Mouse (Mus musculus): ENCODE results near the gene Foxd3. TPM values are rescaled to one million over a fixed set of nuclear protein-coding genes. Genes with fewer than 3 reads are reported as not detected.

The Foxd3 gene
- polyA plus RNA-seq, 1 experiment from 2014 or later = 0.65 TPM

GRCm38 (mm10) chr4:99654621-99655296 lies 1.3 kb upstream of the Foxd3 start:
- Histone ChIP-seq H3K9ac (ENCODE audit: low read length) (no peak overlapping the region), H3K4me1 (replicated peaks; ENCODE audit: control insufficient read depth, insufficient read depth) (peaks cover 2% of the 10 kb centered on the region; the same call in 1 of the 2 replicates), H3K4me2 (replicated peaks; ENCODE audit: low read depth) (no peak overlapping the region), H3K27me3 (ENCODE audit: control insufficient read depth, insufficient read depth, low read length) (peaks cover 44% of the 10 kb centered on the region), H3K9me3 (ENCODE audit: control insufficient read depth, low read length) (no peaks in the 10 kb centered on the region), H3K4me3 (ENCODE audit: low read depth, low read length) (0 out of 2 replicates have a peak overlapping the region, but pooled peaks have one; percentile 4), H3K36me3 (ENCODE audit: control insufficient read depth, insufficient read depth, low read length) (no peaks in the 10 kb centered on the region), H3K27ac (replicated peaks) (no peak overlapping the region)
- 4% methylated on average over 27 of the region's 27 CpGs for WGBS
- TF ChIP-seq EP300 (optimal IDR thresholded peaks at IDR 0.05) = no peak
- no peak for TF ChIP-seq CTCF (IDR thresholded peaks at IDR 0.05; ENCODE audit: low read depth)
- DNase-seq (ENCODE audit: low spot score) (no peak), ATAC-seq (ENCODE audit: low FRiP score, low TSS enrichment) (no peak)

- peak overlapping the region; percentile 37 for H3K4me3 ChIP-seq (ENCODE audit: low read depth, low read length)
- TF ChIP-seq EP300 (optimal IDR thresholded peaks at IDR 0.05) (no peak), CTCF (IDR thresholded peaks at IDR 0.05; ENCODE audit: low read depth) (peak; percentile 12; the same call in 1 of the 2 replicates)
- DNase-seq (ENCODE audit: low spot score) = peak; percentile 32
- peaks cover 2% of the 10 kb centered on the region; the same call in 1 of the 2 replicates for H3K4me1 ChIP-seq (replicated peaks; ENCODE audit: control insufficient read depth, insufficient read depth)
- WGBS = under 1% methylated on average over 85 of the region's 92 CpGs
- no peaks in the 10 kb centered on the region for H3K36me3 ChIP-seq (ENCODE audit: control insufficient read depth, insufficient read depth, low read length)
- H3K4me2 ChIP-seq (replicated peaks; ENCODE audit: low read depth) = peak overlapping the region; percentile 48
- 0 out of 2 replicates have a peak overlapping the region, but pooled peaks have one; percentile 8 for H3K27ac ChIP-seq (replicated peaks)
- no peak overlapping the region; the same call in 1 of the 2 replicates for H3K9ac ChIP-seq (ENCODE audit: low read length)
- no peaks in the 10 kb centered on the region for H3K9me3 ChIP-seq (ENCODE audit: control insufficient read depth, low read length)
- no peak for ATAC-seq (ENCODE audit: low FRiP score, low TSS enrichment)
- H3K27me3 ChIP-seq (ENCODE audit: control insufficient read depth, insufficient read depth, low read length) = peaks cover 35% of the 10 kb centered on the region
Measured at GRCm38 (mm10) chr4:99656605-99657429, 718 bp downstream of the Foxd3 start.

GRCm38 (mm10) chr4:99657430-99657820 lies 1.3 kb downstream of the Foxd3 start:
- peak; percentile 22 for DNase-seq (ENCODE audit: low spot score)
- TF ChIP-seq CTCF (IDR thresholded peaks at IDR 0.05; ENCODE audit: low read depth) (no peak), EP300 (optimal IDR thresholded peaks at IDR 0.05) (no peak)
- H3K4me1 ChIP-seq (replicated peaks; ENCODE audit: control insufficient read depth, insufficient read depth) = peaks cover 2% of the 10 kb centered on the region; the same call in 1 of the 2 replicates
- no peak overlapping the region for H3K27ac ChIP-seq (replicated peaks)
- no peak overlapping the region for H3K9ac ChIP-seq (ENCODE audit: low read length)
- WGBS = 0% methylated on average over 43 of the region's 62 CpGs
- H3K9me3 ChIP-seq (ENCODE audit: control insufficient read depth, low read length) = no peaks in the 10 kb centered on the region
- H3K4me3 ChIP-seq (ENCODE audit: low read depth, low read length) = peak overlapping the region; percentile 37
- peak overlapping the region; percentile 48 for H3K4me2 ChIP-seq (replicated peaks; ENCODE audit: low read depth)
- no peak for ATAC-seq (ENCODE audit: low FRiP score, low TSS enrichment)
- peaks cover 35% of the 10 kb centered on the region for H3K27me3 ChIP-seq (ENCODE audit: control insufficient read depth, insufficient read depth, low read length)
- no peaks in the 10 kb centered on the region for H3K36me3 ChIP-seq (ENCODE audit: control insufficient read depth, insufficient read depth, low read length)

GRCm38 (mm10) chr4:99657831-99658470 lies 1.9 kb downstream of the Foxd3 start:
- peaks cover 2% of the 10 kb centered on the region; the same call in 1 of the 2 replicates for H3K4me1 ChIP-seq (replicated peaks; ENCODE audit: control insufficient read depth, insufficient read depth)
- 2% methylated on average over 37 of the region's 41 CpGs for WGBS
- H3K4me2 ChIP-seq (replicated peaks; ENCODE audit: low read depth) = peak overlapping the region; percentile 48
- H3K27ac ChIP-seq (replicated peaks) = no peak overlapping the region
- no peaks in the 10 kb centered on the region for H3K36me3 ChIP-seq (ENCODE audit: control insufficient read depth, insufficient read depth, low read length)
- no peak overlapping the region for H3K9ac ChIP-seq (ENCODE audit: low read length)
- ATAC-seq (ENCODE audit: low FRiP score, low TSS enrichment) (0 out of 2 replicates have a peak, but pooled peaks have one; percentile 29), DNase-seq (ENCODE audit: low spot score) (peak; percentile 26)
- TF ChIP-seq EP300 (optimal IDR thresholded peaks at IDR 0.05) (no peak), CTCF (IDR thresholded peaks at IDR 0.05; ENCODE audit: low read depth) (no peak)
- H3K27me3 ChIP-seq (ENCODE audit: control insufficient read depth, insufficient read depth, low read length) = peaks cover 39% of the 10 kb centered on the region
- H3K4me3 ChIP-seq (ENCODE audit: low read depth, low read length) = peak overlapping the region; percentile 37
- no peaks in the 10 kb centered on the region for H3K9me3 ChIP-seq (ENCODE audit: control insufficient read depth, low read length)

- H3K36me3 ChIP-seq (ENCODE audit: control insufficient read depth, insufficient read depth, low read length) = no peaks in the 10 kb centered on the region
- no peaks in the 10 kb centered on the region for H3K9me3 ChIP-seq (ENCODE audit: control insufficient read depth, low read length)
- no peak overlapping the region for H3K4me3 ChIP-seq (ENCODE audit: low read depth, low read length)
- H3K4me2 ChIP-seq (replicated peaks; ENCODE audit: low read depth) = no peak overlapping the region
- 21% methylated on average over 6 of the region's 6 CpGs for WGBS
- H3K27me3 ChIP-seq (ENCODE audit: control insufficient read depth, insufficient read depth, low read length) = peaks cover 47% of the 10 kb centered on the region
- no peak for DNase-seq (ENCODE audit: low spot score)
- TF ChIP-seq EP300 (optimal IDR thresholded peaks at IDR 0.05) (no peak), CTCF (IDR thresholded peaks at IDR 0.05; ENCODE audit: low read depth) (no peak)
- no peak for ATAC-seq (ENCODE audit: low FRiP score, low TSS enrichment)
- no peak overlapping the region for H3K9ac ChIP-seq (ENCODE audit: low read length)
- no peak overlapping the region for H3K27ac ChIP-seq (replicated peaks)
- peaks cover 2% of the 10 kb centered on the region; the same call in 1 of the 2 replicates for H3K4me1 ChIP-seq (replicated peaks; ENCODE audit: control insufficient read depth, insufficient read depth)
Measured at GRCm38 (mm10) chr4:99658881-99659280, 2.8 kb downstream of the Foxd3 start.

All from stomach, postnatal 0 days (tissue).